Mouse (Mus musculus) heart, adult 11 months (tissue): ENCODE measurements around the gene Gm30737.
"Not testable (repeated sequence)": the region's sequence is repeated elsewhere in the genome, so short reads cannot be mapped to it uniquely, and the experiment has no call there.

Experiments
- DNase-seq: peaks from one replicate; pipeline ENCODE4 v3.0.0; 2022

Gene Gm30737

DNA sequence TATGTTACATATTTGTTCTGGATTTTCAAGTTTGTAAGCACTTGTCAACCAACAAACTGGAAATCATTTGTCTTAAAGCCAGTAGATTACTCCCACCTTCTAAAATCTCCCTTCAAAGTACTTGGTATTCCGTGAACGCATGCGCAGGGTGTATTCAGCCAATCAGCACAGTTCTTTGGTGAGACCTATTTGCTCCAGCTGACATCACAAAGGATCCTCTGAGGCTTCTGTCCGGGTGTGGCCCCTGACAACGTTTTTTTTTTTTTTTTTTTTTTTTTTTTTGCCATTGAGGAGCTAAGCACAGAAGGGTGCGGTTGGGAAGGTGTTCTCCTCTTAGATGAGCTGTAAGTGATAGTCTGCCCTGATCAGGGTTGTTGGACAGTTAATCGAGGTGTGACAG is at the start of gene Gm30737:
Gm30737 (plus strand) TSS at position 301 of the 400 bp plus-strand sequence.
- not testable (repeated sequence) for DNase-seq
